Mouse (Mus musculus): ENCODE results near the gene Hnrnpul2.
"Not testable (repeated sequence)": the region's sequence is repeated elsewhere in the genome, so short reads cannot be mapped to it uniquely, and the experiment has no call there.

Hnrnpul2 gene

DNA sequence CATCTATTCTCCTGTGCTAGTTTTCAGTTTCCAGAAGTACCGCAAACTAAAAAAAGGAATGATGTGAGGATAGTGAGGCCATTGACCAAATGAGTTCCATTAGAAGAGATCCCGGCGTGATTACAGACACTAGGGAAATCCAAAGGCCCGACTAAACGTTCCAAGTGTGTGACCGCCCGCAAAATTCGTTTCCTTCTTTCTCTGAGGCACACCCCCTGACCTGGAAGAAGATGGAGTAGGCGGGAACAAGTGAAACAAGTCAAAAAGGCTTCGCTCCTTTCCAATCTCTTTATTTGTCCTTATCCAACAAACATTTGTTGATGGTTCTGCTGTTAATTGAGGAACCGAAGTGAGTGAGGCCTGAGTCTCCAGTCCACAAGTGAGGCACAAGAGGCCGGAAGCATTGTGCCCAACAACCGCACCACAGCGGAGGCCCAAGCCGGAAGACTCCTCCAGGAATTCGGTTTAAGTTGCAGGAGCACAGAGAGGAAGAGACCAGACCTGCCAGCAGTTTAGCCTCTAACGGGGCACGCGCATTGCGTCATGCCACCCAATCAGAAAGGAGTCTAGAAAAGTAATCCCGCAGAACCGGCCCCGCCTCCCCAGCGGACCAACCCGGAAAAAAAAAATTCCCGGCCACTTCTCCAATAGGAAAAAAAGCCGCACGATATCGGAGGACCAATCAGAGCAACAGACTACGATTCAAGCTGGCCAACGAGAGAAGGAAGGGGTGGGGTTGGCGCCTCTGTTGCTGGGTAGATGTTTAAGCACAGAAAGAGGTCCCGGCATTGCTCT lies 812 bp upstream of the Hnrnpul2 start, which contains the start of gene Ttc9c:
TSS of gene Ttc9c (minus strand) at position 533 of the 795 bp plus-strand sequence.
- peak; percentile 90 to 95 for DNase-seq

DNA sequence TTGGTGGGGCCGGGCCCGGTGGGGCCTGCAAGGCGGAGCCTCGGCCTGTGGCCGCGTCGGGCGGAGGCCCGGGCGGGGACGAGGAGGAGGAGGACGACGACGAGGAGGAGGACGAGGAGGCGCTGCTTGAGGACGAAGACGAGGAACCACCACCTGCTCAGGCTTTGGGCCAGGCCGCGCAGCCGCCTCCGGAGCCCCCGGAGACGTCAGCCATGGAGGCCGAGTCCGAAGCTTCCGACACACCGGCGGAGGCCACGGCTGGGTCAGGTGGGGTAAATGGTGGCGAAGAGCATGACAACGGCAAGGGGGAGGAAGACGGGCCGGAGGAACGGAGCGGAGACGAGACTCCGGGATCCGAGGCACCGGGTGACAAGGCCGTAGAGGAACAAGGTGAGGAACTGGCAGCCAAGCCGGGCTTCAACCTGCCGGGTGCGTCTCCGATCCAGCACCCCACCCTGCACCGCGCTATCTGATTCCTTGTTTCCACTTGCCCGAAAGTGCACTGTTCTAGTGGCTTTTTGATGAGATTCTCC lies 680 bp downstream of the Hnrnpul2 start:
- no peak for DNase-seq

- no peak for DNase-seq
Measured at GRCm38 (mm10) chr19:8821146-8821545, 1.3 kb downstream of the Hnrnpul2 start.

GRCm38 (mm10) chr19:8822696-8823095 lies 2.9 kb downstream of the Hnrnpul2 start:
- DNase-seq, result no peak

- no peak for DNase-seq
Measured at GRCm38 (mm10) chr19:8829660-8830059, 9.8 kb downstream of the Hnrnpul2 start, which contains the start of gene AC129217.1. TSS of gene AC129217.1 (plus strand) at chr19:8829773.

DNA sequence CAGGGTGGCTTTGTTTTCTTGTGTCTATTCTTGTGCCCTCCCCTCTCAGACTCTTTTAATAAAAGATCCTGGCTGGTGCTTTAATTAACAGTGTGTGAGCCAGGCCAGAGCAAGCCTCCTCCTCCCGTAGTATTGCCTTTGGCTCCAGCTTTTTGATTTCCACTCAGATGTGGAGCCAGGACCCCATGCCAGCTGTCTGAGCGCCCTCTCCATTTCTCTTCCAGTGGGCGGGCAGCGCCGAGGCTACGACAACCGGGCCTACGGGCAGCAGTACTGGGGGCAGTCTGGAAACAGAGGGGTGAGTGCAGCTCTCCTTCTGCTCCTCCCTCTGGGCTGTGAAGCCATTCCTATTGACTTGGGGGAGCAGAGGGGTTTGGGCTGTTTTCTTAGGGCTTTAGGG lies 10.9 kb downstream of the Hnrnpul2 start:
- no peak for DNase-seq

GRCm38 (mm10) chr19:8831262-8831661 lies 11.5 kb downstream of the Hnrnpul2 start:
- no peak for DNase-seq

- DNase-seq, result no peak
Measured at GRCm38 (mm10) chr19:8832971-8833370, 13.2 kb downstream of the Hnrnpul2 start.

GRCm38 (mm10) chr19:8836327-8836726 lies 16.5 kb downstream of the Hnrnpul2 start:
- not testable (repeated sequence) for DNase-seq

GRCm38 (mm10) chr19:8837251-8837791 lies 17.5 kb downstream of the Hnrnpul2 start, which contains the start of gene Bscl2:
TSS of gene Bscl2 (plus strand) at chr19:8837467.
- DNase-seq, result peak; percentile 81 to 85

GRCm38 (mm10) chr19:8838041-8838730 lies 18.4 kb downstream of the Hnrnpul2 start:
- DNase-seq, result no peak

GRCm38 (mm10) chr19:8839103-8839907 lies 19.5 kb downstream of the Hnrnpul2 start, which contains the start of gene Gng3:
TSS of gene Gng3 (minus strand) at chr19:8839194.
- no peak for DNase-seq

- DNase-seq, result peak; percentile 63 to 68
Measured at GRCm38 (mm10) chr19:8839908-8840791, 20.3 kb downstream of the Hnrnpul2 start.

DNA sequence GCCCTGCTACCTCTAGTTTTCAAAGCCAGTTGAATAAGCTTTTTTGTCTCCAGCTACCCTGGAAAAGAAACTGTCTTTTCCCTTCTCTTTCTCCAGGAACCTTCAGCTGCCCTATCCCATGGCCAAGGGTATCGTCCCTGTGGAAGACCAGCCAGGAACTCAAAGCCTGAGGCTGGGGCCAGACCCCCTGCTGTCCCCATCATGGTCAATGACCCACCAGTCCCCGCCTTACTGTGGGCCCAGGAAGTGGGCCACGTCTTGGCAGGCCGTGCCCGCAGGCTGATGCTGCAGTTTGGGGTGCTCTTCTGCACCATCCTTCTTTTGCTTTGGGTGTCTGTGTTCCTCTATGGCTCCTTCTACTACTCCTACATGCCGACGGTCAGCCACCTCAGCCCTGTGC lies 21.2 kb downstream of the Hnrnpul2 start:
- no peak for DNase-seq

GRCm38 (mm10) chr19:8842961-8843360 lies 23.2 kb downstream of the Hnrnpul2 start:
- DNase-seq, result no peak

DNA sequence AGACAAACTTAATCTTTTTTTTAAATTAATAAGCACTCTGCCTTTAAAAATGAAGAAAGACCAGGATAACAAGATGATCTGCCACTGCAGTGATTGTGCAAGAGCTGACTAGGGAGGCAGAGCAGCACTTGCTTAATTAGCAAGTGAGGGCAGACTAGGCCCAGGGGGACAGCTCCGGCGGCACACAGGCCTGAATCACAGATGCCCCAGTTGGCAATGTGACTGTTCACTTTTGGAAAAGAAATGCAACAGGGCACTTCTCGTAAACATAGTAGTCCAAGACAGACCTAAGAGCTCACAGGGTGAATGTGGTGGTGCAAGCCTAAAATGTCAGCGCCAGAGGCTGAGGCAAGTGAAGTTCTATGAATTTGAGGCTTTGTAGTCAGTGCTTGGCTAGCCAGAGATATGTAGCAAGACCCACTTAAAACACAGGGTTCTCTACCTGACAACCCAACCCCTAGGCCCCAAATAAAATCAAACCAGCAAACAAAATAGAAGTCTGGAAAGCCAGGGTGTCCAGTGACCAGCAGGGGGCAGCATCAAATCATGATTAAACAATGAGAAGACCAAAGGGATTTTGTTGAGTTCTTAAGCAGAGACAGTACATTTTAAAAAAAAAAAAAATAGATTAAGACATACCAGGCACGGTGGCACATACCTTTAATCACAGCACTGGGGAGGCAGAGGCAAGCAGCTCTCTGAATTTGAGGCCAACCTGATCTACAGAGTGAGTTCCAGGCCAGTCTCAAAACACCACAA lies 24.7 kb downstream of the Hnrnpul2 start:
- peak; percentile 61 to 72 for DNase-seq

GRCm38 (mm10) chr19:8848356-8848755 lies 28.5 kb downstream of the Hnrnpul2 start:
- DNase-seq, result no peak

- DNase-seq, result no peak
Measured at GRCm38 (mm10) chr19:8850402-8850901, 30.6 kb downstream of the Hnrnpul2 start, which contains the start of gene Lrrn4cl. TSS of gene Lrrn4cl (plus strand) at chr19:8850768.

DNA sequence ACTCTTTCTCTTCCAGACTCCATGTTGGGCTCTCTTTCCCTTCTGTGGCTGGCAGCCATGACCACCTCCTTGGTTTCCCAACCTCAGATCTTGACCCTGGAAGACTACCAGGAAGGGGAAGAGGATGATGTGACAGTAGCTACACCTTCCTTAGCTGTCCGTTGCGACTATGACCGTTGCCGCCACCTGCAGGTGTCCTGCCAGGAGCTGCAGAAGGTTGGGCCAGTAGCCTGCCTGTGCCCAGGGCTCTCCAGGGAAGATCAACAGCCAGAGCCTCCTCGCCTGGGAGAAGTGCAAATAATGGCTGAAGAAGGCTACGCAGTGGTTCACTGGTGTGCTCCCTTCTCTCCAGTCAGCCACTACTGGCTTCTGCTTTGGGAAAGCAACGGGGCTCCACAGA lies 31.8 kb downstream of the Hnrnpul2 start:
- DNase-seq, result no peak

DNA sequence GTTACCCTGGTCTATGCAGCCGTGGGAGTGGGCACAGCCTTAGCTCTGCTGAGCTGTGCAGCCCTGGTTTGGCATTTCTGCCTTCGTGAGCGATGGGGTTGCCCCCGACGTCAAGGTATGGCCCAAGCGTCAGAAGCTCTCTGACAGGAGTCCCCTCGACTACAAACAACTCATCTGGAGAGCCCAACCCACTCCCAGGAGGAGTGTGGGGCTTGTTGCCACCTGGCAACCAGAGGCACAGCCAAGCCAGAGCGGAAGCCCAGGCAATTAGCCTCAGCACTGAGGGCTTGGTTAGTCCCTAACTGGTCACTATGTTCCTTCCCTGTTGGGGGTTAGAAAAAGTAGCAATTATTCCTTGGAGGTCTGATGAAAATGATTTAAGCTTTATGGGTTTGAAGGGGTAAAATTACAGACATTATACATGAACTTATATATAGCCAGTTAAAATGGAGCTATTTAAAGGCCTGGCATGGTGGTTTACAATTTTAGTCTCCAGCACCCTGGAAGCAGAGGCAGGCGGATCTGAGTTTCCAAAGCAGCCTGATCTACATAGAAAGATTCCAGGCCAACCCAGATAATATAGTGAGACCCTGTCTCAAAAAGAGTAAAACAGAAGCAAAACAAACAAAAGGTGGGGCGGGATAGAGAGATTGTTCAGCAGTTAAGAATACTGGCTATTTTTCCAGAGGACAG lies 32.6 kb downstream of the Hnrnpul2 start:
- no peak for DNase-seq
